Mouse (Mus musculus) CH12.LX (cell line): ENCODE measurements around the gene A2ml1. TPM values are rescaled to one million over a fixed set of nuclear protein-coding genes. Genes with fewer than 3 reads are reported as not detected.
"Not testable (repeated sequence)": the region's sequence is repeated elsewhere in the genome, so short reads cannot be mapped to it uniquely, and the experiment has no call there.

Experiments
- DNase-seq: peaks from one replicate; pipeline ENCODE4 v3.0.0-alpha.2; 2013; ENCODE audit errors: extremely low read depth
- H3K27ac ChIP-seq: 2 replicates; pipeline ENCODE4 v1.5.1; 2012; ENCODE audit warnings: low read depth, mild to moderate bottlenecking, control low read depth, moderate library complexity; ENCODE audit not compliant: insufficient read depth
- H3K27me3 ChIP-seq: replicated peaks from 2 replicates; pipeline ENCODE3; 2012; ENCODE audit warnings: inconsistent platforms
- H3K36me3 ChIP-seq, 2 experiments: replicated peaks in 1 of 2; 2 replicates each; pipeline versions ENCODE3 to v1.6.1; 2012; ENCODE audit warnings: inconsistent platforms in 1 of 2, low read length in 1 of 2, mild to moderate bottlenecking in 1 of 2, mixed read lengths in 1 of 2, moderate library complexity in 1 of 2; ENCODE audit not compliant: control insufficient read depth in 1 of 2, insufficient read depth in 1 of 2
- H3K4me1 ChIP-seq, 2 experiments: 2 replicates each; pipeline ENCODE4 v1.6.1; 2012; ENCODE audit warnings: inconsistent platforms in 1 of 2, moderate library complexity in 1 of 2; ENCODE audit not compliant: insufficient read depth in 2 of 2, control insufficient read depth in 1 of 2
- H3K4me2 ChIP-seq: 2 replicates; pipeline ENCODE4 v1.6.1; 2012; ENCODE audit warnings: low read depth, mild to moderate bottlenecking, control low read depth; ENCODE audit not compliant: poor library complexity, insufficient read depth, severe bottlenecking
- H3K4me3 ChIP-seq, 3 experiments: fragments of 150-350 bp in 1 of 3; sonication (generic) in 1 of 3; replicated peaks in 1 of 3; 2 replicates each; pipeline versions ENCODE3 to v1.5.1; 2011 to 2012; ENCODE audit warnings: low read depth in 2 of 3, low read length in 2 of 3, mild to moderate bottlenecking in 2 of 3, moderate library complexity in 2 of 3, control low read depth in 1 of 3, improper control_type of control experiment in 1 of 3, inconsistent platforms in 1 of 3, mixed read lengths in 1 of 3; ENCODE audit not compliant: poor library complexity in 1 of 3
- H3K79me2 ChIP-seq: replicated peaks from 2 replicates; pipeline ENCODE4 v1.6.1; 2012; ENCODE audit warnings: mild to moderate bottlenecking, moderate library complexity; ENCODE audit not compliant: control insufficient read depth, poor library complexity, insufficient read depth, severe bottlenecking; ENCODE audit errors: extremely low read depth
- H3K9ac ChIP-seq: 2 replicates; pipeline ENCODE4 v1.6.1; 2012; ENCODE audit warnings: low read depth, mild to moderate bottlenecking, control low read depth, moderate library complexity; ENCODE audit not compliant: insufficient read depth
- H3K9me3 ChIP-seq: replicated peaks from 2 replicates; pipeline ENCODE3; 2012; ENCODE audit warnings: low read length, inconsistent platforms, mixed read lengths
- BHLHE40 ChIP-seq: IDR thresholded peaks from 2 replicates; pipeline ENCODE4 v1.6.1; 2011; ENCODE audit warnings: mild to moderate bottlenecking, low read depth, low read length, improper control_type of control experiment
- CHD2 ChIP-seq: IDR thresholded peaks from 2 replicates; pipeline ENCODE4 v1.6.1; 2011; ENCODE audit warnings: low read length, improper control_type of control experiment
- CTCF ChIP-seq, 2 experiments: IDR thresholded peaks in 1 of 2; conservative IDR thresholded peaks in 1 of 2; 2 replicates each; pipeline ENCODE4 v1.5.1; 2011 to 2012; ENCODE audit warnings: low read depth in 2 of 2, low read length in 2 of 2, improper control_type of control experiment in 1 of 2, inconsistent platforms in 1 of 2, mild to moderate bottlenecking in 1 of 2, moderate library complexity in 1 of 2
- GABPA ChIP-seq: IDR thresholded peaks from 2 replicates; pipeline ENCODE4 v1.6.1; 2012; ENCODE audit warnings: low read depth, low read length, improper control_type of control experiment, inconsistent platforms; ENCODE audit not compliant: insufficient replicate concordance
- POLR2AphosphoS2 ChIP-seq: IDR thresholded peaks from 2 replicates; pipeline ENCODE4 v1.6.1; 2011; ENCODE audit warnings: low read depth, low read length, improper control_type of control experiment
- RAD21 ChIP-seq: IDR thresholded peaks from 2 replicates; pipeline ENCODE4 v1.6.1; 2011; ENCODE audit warnings: low read depth, mild to moderate bottlenecking, low read length, improper control_type of control experiment, moderate library complexity
- SIN3A ChIP-seq: IDR thresholded peaks from 2 replicates; pipeline ENCODE4 v1.6.1; 2012; ENCODE audit warnings: low read length, improper control_type of control experiment, inconsistent platforms
- SMC3 ChIP-seq: IDR thresholded peaks from 2 replicates; pipeline ENCODE4 v1.6.1; 2011; ENCODE audit warnings: low read depth, low read length, improper control_type of control experiment
- dilution Hi-C: fragments of 300-500 bp; cut with MboI; formaldehyde crosslinking; loops from 2 replicates; pipeline ENCODE4 v1.14.3; 2020; ENCODE audit warnings: low sequenced_read_pairs; ENCODE audit not compliant: extremely low pct_unique_long_range_greater_than_20kb, extremely low pct_ligation_motif_present
- in situ Hi-C: fragments of 300-500 bp; cut with MboI; formaldehyde crosslinking; loops from 3 replicates; pipeline ENCODE4 v1.14.3; 2019; ENCODE audit warnings: low sequenced_read_pairs, low pct_ligation_motif_present, low pct_unique_long_range_greater_than_20kb, mixed read lengths
- polyA plus RNA-seq: library from polyadenylated mRNA; unstranded; fragments of >175 nt; gene quantifications from 2 replicates; pipeline ENCODE4 v1.2.1, GENCODE M21; 2012; ENCODE audit warnings: low read depth; ENCODE audit not compliant: insufficient read length
- total RNA-seq, 2 experiments: library from RNA; depleted of rRNA; stranded (reverse); fragments of 300-350 nt in 1 of 2; fragments of >200 nt in 1 of 2; gene quantifications; 2 replicates each; pipeline ENCODE4 v1.2.3; 2012 to 2014

Gene A2ml1
- total RNA-seq (2012; rRNA removed) (not detected in 2 replicates), total RNA-seq (2014; rRNA removed) (not detected in 2 replicates), polyA plus RNA-seq (not detected in 2 replicates)

DNA sequence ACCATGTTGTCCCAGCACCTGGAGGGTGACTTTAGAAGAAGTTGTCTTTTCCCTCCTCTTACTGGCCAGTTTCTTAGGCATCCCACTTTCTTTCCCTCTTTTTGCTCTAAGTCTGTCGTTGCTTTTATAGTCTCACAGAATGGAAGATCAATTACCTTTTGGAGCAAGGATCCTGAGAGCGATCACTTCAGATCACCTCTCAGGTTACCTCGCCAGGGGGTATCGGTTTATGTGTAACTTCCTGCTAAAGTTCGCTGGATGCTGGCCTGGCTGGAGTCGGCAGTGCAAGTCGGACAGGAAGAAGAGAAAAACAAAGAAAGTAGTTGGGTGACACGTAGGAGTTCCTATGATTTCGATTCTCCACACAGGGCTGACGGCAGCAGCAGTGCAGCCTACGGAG is at the start of gene A2ml1:
A2ml1 (minus strand) TSS at position 101 of the 400 bp plus-strand sequence.
- dilution Hi-C loops: no loop called here
- Histone ChIP-seq H3K4me2 (no peak within 1 kb of the TSS), H3K79me2 (no peaks in the 10 kb centered on the region), H3K9ac (no peak within 1 kb of the TSS), H3K36me3 (no peaks in the 10 kb centered on the region), H3K27me3 (peaks cover 2% of the 10 kb centered on the region), H3K27ac (no peak within 1 kb of the TSS), H3K4me3 (no peak within 1 kb of the TSS), H3K9me3 (no peaks in the 10 kb centered on the region), H3K4me1 (peaks cover 6 to 7% of the 10 kb centered on the region in 2 experiments; a peak in 3 of 4 replicates)
- in situ Hi-C loops: no loop called here
- TF ChIP-seq GABPA (no peak), SIN3A (no peak), BHLHE40 (no peak), POLR2AphosphoS2 (no peak), CHD2 (no peak)
- TF ChIP-seq, all 38 proteins: peak for 0
- no peak for DNase-seq

GRCm38 (mm10) chr6:128629771-128630739 is 48.6 kb upstream of the A2ml1 start:
- H3K27ac ChIP-seq, H3K4me3 ChIP-seq, H3K9ac ChIP-seq, H3K27me3 ChIP-seq, H3K36me3 ChIP-seq, H3K4me1 ChIP-seq, in situ Hi-C loops, H3K4me2 ChIP-seq, H3K9me3 ChIP-seq, dilution Hi-C loops, H3K79me2 ChIP-seq: not testable (repeated sequence)
- TF ChIP-seq CTCF (conservative IDR thresholded peaks at IDR 0.05 in 1 of 2, IDR thresholded peaks at IDR 0.05 in 1 of 2; ENCODE audit: low read depth in 2 of 2, low read length in 2 of 2) (peak; percentile 69 to 70), SMC3 (peak; percentile 49), RAD21 (peak; percentile 54)
- peak; percentile 43 for DNase-seq

- H3K4me2 ChIP-seq, in situ Hi-C loops, H3K4me3 ChIP-seq, H3K9ac ChIP-seq, dilution Hi-C loops, H3K79me2 ChIP-seq, H3K27me3 ChIP-seq, H3K36me3 ChIP-seq, DNase-seq, H3K4me1 ChIP-seq, H3K9me3 ChIP-seq, H3K27ac ChIP-seq: not testable (repeated sequence)
Observed at GRCm38 (mm10) chr6:128625246-128625645, 43.8 kb upstream of the A2ml1 start.
